Mouse (Mus musculus): Measurements from ENCODE around the gene Mdh2.

Mdh2 gene

GRCm38 (mm10) chr5:135778471-135779445 is at the start of gene Mdh2:
TSS of gene Mdh2 (plus strand) at chr5:135778480.
- peak; percentile 100 for DNase-seq

- DNase-seq = peak; percentile 7
These were observed 48.9 kb upstream of the Mdh2 start for GRCm38 (mm10) chr5:135729351-135729750.

DNA sequence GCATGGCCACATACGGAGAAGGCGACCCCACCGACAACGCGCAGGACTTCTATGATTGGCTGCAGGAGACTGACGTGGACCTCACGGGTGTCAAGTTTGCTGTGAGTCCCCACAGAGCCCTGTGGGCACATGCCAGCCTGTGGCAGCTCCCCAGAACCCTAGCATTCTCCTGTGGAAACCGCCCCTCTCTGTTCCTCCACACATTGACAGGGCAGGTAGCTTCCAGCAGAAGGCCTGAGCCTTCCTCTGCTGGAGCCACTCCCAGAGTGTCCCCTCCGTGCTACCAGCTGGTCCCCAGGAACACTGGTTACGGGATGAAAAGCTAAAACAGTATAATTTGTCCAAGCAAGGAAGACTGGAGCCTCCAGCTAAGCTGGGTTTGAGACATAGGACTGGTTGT is 48.0 kb upstream of the Mdh2 start:
- peak; percentile 48 for DNase-seq

DNA sequence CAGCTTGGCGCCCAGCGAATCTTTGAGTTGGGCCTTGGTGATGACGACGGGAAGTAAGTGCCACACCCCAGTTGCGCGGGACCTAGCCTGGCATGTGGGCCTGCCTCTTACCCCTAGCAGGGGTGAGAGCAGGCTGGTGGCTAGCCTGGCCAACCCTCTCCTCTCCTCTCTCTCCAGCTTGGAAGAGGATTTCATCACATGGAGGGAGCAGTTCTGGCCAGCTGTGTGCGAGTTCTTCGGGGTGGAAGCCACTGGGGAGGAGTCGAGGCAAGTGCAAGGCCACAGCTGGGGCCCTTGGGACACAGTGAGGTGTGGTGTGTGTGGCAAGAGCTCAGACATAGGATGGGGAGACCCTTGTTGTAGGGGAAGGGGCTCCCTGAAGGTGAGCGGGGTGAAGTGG is 47.4 kb upstream of the Mdh2 start:
- DNase-seq = peak; percentile 10

GRCm38 (mm10) chr5:135731322-135731721 is 47.0 kb upstream of the Mdh2 start:
- peak; percentile 7 for DNase-seq

DNA sequence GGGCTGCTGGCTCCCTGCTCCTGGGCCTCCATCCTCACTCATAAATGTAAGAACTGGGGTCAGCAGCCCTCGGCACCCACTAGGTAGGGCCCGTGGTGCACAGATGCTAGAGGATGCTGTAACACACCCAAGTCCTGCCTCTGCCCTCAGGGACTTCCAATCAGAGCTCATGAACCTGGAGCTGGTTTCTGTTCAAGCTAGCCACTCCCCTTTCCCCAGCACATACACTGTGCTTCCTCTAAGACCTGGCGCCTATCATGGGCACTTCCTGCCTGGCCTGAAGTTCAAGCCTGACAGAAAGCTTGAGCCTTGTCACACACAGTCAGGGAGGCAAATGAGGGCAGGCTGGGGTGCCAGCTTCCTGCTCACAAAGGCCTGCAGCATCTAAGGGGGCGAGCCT is 45.2 kb upstream of the Mdh2 start:
- DNase-seq = peak; percentile 3

- DNase-seq = peak; percentile 23
These were observed 44.1 kb upstream of the Mdh2 start for GRCm38 (mm10) chr5:135734057-135734680.

- peak; percentile 16 for DNase-seq
These were observed 42.5 kb upstream of the Mdh2 start for GRCm38 (mm10) chr5:135735741-135736140.

- peak; percentile 7 for DNase-seq
These were observed 41.7 kb upstream of the Mdh2 start for GRCm38 (mm10) chr5:135736544-135736943.

- peak; percentile 25 for DNase-seq
These were observed 41.1 kb upstream of the Mdh2 start for GRCm38 (mm10) chr5:135737154-135737553.

DNA sequence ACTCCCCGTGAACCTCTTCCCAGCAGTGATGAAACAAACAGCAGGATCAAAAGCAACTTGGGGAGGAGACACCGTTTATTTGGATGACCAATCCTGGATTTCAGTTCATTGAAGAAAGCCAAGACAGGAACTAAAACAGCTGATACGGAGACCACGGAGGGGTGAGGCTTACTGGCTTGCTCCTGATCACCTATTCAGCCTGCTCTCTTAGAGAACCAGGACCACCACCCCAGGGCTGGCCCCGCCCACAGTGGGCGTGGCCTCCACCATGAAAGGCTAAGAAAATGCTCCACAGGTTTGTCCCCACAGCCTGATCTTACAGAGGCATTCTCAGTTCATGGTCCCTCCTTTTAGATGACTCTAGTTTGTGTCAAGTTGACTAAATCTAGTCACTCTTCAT is 40.0 kb upstream of the Mdh2 start:
- peak; percentile 7 for DNase-seq

DNA sequence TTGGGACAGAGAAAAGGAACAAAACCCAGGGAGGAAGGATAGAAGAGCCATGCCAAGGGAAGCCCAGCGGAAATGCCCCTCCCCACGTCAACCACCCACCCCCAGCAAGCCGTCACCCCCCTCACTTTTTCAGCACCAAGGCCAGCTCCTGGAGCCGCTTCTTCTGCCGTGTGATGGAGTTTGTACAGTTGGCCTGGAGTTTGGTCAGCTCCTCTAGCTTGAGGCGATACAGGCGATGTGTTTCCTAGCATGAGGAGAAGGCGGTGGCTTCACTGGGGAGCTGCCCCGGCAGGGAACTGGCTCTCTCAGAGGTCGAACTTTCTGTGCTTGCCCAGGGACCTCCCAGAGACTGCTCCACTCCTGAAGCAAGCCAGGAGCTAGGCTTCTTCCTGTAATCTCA is 36.1 kb upstream of the Mdh2 start:
- peak; percentile 7 for DNase-seq

- DNase-seq = peak; percentile 53
These were observed 35.1 kb upstream of the Mdh2 start for GRCm38 (mm10) chr5:135742941-135743740.

GRCm38 (mm10) chr5:135743741-135744609 is 34.3 kb upstream of the Mdh2 start, which contains the start of gene Tmem120a:
TSS of gene Tmem120a (minus strand) at chr5:135744448.
- DNase-seq = peak; percentile 92

GRCm38 (mm10) chr5:135744742-135745141 is 33.5 kb upstream of the Mdh2 start:
- DNase-seq = peak; percentile 26

DNA sequence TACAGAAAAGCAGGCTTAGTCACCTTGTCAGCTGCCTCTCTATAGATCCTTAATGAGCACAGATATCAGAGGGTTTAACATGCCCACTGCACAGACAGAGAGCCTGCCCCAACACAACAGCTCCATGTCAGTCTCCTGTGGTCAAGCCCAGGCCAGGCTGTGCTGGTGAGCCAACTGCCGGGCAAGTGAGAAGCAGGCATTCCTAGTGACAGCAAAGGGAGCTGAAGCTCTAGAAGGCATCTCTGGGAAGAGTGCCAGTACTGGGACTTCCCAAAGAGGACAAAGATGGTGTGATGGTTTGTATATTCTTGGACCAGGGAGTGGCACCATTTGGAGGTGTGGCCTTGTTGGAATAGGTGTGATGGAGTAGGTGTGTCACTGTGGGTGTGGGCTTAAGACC is 27.2 kb upstream of the Mdh2 start:
- DNase-seq = no peak

- no peak for DNase-seq
These were observed 26.7 kb upstream of the Mdh2 start for GRCm38 (mm10) chr5:135751595-135751994.

- DNase-seq = no peak
These were observed 16.4 kb upstream of the Mdh2 start for GRCm38 (mm10) chr5:135761881-135762280.

- no peak for DNase-seq
These were observed 14.8 kb upstream of the Mdh2 start for GRCm38 (mm10) chr5:135763526-135763925.

GRCm38 (mm10) chr5:135764971-135765370 is 13.3 kb upstream of the Mdh2 start:
- no peak for DNase-seq

GRCm38 (mm10) chr5:135772519-135772918 is 5.8 kb upstream of the Mdh2 start:
- no peak for DNase-seq

DNA sequence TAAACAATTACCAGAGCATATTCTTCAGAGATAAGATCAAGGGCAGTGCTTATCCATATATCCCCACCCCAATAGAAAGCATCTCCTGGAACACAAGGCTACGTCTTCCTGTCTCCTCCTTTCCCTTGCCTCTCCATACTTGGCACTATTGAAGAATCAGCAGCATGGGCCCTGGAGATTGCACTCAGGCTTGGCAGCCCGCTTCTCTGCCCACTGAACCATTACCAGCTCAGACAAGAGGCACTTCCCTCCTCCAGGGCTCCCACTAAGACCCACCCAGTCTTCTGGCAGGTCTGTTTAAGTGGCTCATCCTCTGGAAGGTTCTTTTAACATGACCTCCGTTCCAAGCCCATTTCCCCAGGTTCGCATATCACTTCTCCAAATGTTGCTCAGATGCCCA is 1.7 kb upstream of the Mdh2 start:
- no peak for DNase-seq

Measured in cerebellum, adult 9-11 months (tissue).